Mouse (Mus musculus) cortical plate, adult 2 months (tissue): ENCODE data around the gene H2afy. TPM values are rescaled to one million over a fixed set of nuclear protein-coding genes. Genes with fewer than 3 reads are reported as not detected.

Source experiments
- H3K27ac ChIP-seq: fragments of 200-500 bp; 2 replicates; pipeline ENCODE4 v1.5.1; 2012; ENCODE audit warnings: low read length, control low read depth, inconsistent platforms; ENCODE audit not compliant: insufficient read depth
- H3K4me1 ChIP-seq: fragments of 200-500 bp; 2 replicates; pipeline ENCODE4 v1.6.1; 2011; ENCODE audit warnings: low read length; ENCODE audit not compliant: control insufficient read depth, insufficient read depth
- H3K4me3 ChIP-seq: fragments of 200-500 bp; 2 replicates; pipeline ENCODE4 v1.5.1; 2011; ENCODE audit warnings: mild to moderate bottlenecking, low read length, control low read depth; ENCODE audit not compliant: insufficient read depth
- CTCF ChIP-seq: fragments of 200-500 bp; IDR thresholded peaks from 2 replicates; pipeline ENCODE4 v1.5.1; 2011; ENCODE audit warnings: mild to moderate bottlenecking, control low read depth, low read length; ENCODE audit not compliant: insufficient read depth; ENCODE audit errors: extremely low read depth
- POLR2A ChIP-seq: fragments of 200-500 bp; IDR thresholded peaks from 2 replicates; pipeline ENCODE4 v1.6.1; 2011; ENCODE audit warnings: mild to moderate bottlenecking, low read length, control low read depth; ENCODE audit not compliant: insufficient read depth; ENCODE audit errors: extremely low read depth
- polyA plus RNA-seq: library from polyadenylated mRNA; depleted of rRNA; stranded (reverse); fragments of >200 nt; gene quantifications from 2 replicates; pipeline ENCODE4 v1.2.3, GENCODE M21; 2012

H2afy gene
- polyA plus RNA-seq, 1 experiment: 110 TPM

GRCm38 (mm10) chr13:56103796-56104746 is 32.1 kb downstream of the H2afy start:
- TF ChIP-seq POLR2A (no peak), CTCF (no peak)
- H3K4me3 ChIP-seq: no peak overlapping the region
- no peak overlapping the region for H3K27ac ChIP-seq
- peaks cover 3% of the 10 kb centered on the region; the same call in 1 of the 2 replicates for H3K4me1 ChIP-seq

- Histone ChIP-seq H3K27ac (no peak overlapping the region), H3K4me1 (peaks cover 3% of the 10 kb centered on the region; the same call in 1 of the 2 replicates), H3K4me3 (no peak overlapping the region)
- TF ChIP-seq POLR2A (no peak), CTCF (no peak)
Observed at GRCm38 (mm10) chr13:56102160-56102559, 34.0 kb downstream of the H2afy start.

GRCm38 (mm10) chr13:56095601-56096195 is 40.5 kb downstream of the H2afy start:
- TF ChIP-seq CTCF (no peak), POLR2A (no peak)
- peaks cover 2% of the 10 kb centered on the region; the same call in 1 of the 2 replicates for H3K4me1 ChIP-seq
- H3K27ac ChIP-seq: no peak overlapping the region
- H3K4me3 ChIP-seq: no peak overlapping the region

GRCm38 (mm10) chr13:56094544-56094943 is 41.6 kb downstream of the H2afy start:
- H3K4me3 ChIP-seq: no peak overlapping the region
- TF ChIP-seq CTCF: no peak
- TF ChIP-seq POLR2A: no peak
- H3K27ac ChIP-seq: no peak overlapping the region
- H3K4me1 ChIP-seq: peaks cover 2% of the 10 kb centered on the region; the same call in 1 of the 2 replicates

- peaks cover 2% of the 10 kb centered on the region; the same call in 1 of the 2 replicates for H3K4me1 ChIP-seq
- H3K27ac ChIP-seq: no peak overlapping the region
- H3K4me3 ChIP-seq: no peak overlapping the region
- TF ChIP-seq CTCF (no peak), POLR2A (no peak)
Observed at GRCm38 (mm10) chr13:56093680-56094079, 42.5 kb downstream of the H2afy start.

GRCm38 (mm10) chr13:56092606-56093005 is 43.6 kb downstream of the H2afy start:
- Histone ChIP-seq H3K27ac (no peak overlapping the region), H3K4me3 (no peak overlapping the region), H3K4me1 (peaks cover 4% of the 10 kb centered on the region)
- TF ChIP-seq POLR2A (no peak), CTCF (no peak)

- no peak overlapping the region for H3K27ac ChIP-seq
- H3K4me3 ChIP-seq: no peak overlapping the region
- peaks cover 4% of the 10 kb centered on the region for H3K4me1 ChIP-seq
- TF ChIP-seq CTCF (no peak), POLR2A (no peak)
Observed at GRCm38 (mm10) chr13:56090597-56090996, 45.6 kb downstream of the H2afy start.

- H3K4me1 ChIP-seq: peaks cover 2% of the 10 kb centered on the region; the same call in 1 of the 2 replicates
- no peak overlapping the region for H3K27ac ChIP-seq
- no peak overlapping the region for H3K4me3 ChIP-seq
- TF ChIP-seq POLR2A (no peak), CTCF (no peak)
Observed at GRCm38 (mm10) chr13:56088602-56089001, 47.6 kb downstream of the H2afy start.

- Histone ChIP-seq H3K4me1 (peaks cover 2% of the 10 kb centered on the region; the same call in 1 of the 2 replicates), H3K27ac (no peak overlapping the region), H3K4me3 (no peak overlapping the region)
- TF ChIP-seq CTCF: no peak
- no peak for TF ChIP-seq POLR2A
Observed at GRCm38 (mm10) chr13:56087936-56088335, 48.2 kb downstream of the H2afy start.
